Mouse (Mus musculus) forebrain, embryonic 11.5 days (tissue): ENCODE results near the gene Kbtbd3. TPM values are rescaled to one million over a fixed set of nuclear protein-coding genes. Genes with fewer than 3 reads are reported as not detected.

Source experiments
- ATAC-seq: fragments of 200-750 bp; cut with Nextera tagmentation; replicated peaks from 2 replicates; pipeline ENCODE4 v1.8.0; 2017; ENCODE audit warnings: moderate TSS enrichment; ENCODE audit not compliant: low FRiP score
- DNase-seq: peaks from one replicate; pipeline ENCODE4 v3.0.0-alpha.2; 2017; ENCODE audit warnings: low spot score
- H3K27ac ChIP-seq: fragments of 300-500 bp; sonication (generic); 2 replicates; pipeline ENCODE4 v1.5.1; 2014; ENCODE audit warnings: low read depth, low read length
- H3K27me3 ChIP-seq: fragments of 300-500 bp; sonication (generic); 2 replicates; pipeline ENCODE4 v1.6.1; 2014; ENCODE audit warnings: mild to moderate bottlenecking, low read length, mixed read lengths; ENCODE audit not compliant: control insufficient read depth, insufficient read depth
- H3K36me3 ChIP-seq: fragments of 300-500 bp; sonication (generic); 2 replicates; pipeline ENCODE4 v1.6.1; 2014; ENCODE audit warnings: mild to moderate bottlenecking, low read length, moderate library complexity, mixed read lengths; ENCODE audit not compliant: control insufficient read depth, insufficient read depth
- H3K4me1 ChIP-seq: fragments of 300-500 bp; sonication (generic); replicated peaks from 2 replicates; pipeline ENCODE4 v1.6.1; 2014; ENCODE audit warnings: low read length, mixed read lengths; ENCODE audit not compliant: control insufficient read depth, insufficient read depth
- H3K4me2 ChIP-seq: fragments of 300-500 bp; sonication (generic); 2 replicates; pipeline ENCODE4 v1.6.1; 2014; ENCODE audit warnings: low read depth, mild to moderate bottlenecking, low read length, moderate library complexity, mixed read lengths; ENCODE audit not compliant: severe bottlenecking
- H3K4me3 ChIP-seq: fragments of 300-500 bp; sonication (generic); 2 replicates; pipeline ENCODE4 v1.5.1; 2014; ENCODE audit warnings: low read depth, low read length
- H3K9ac ChIP-seq: fragments of 300-500 bp; sonication (generic); 2 replicates; pipeline ENCODE4 v1.6.1; 2014; ENCODE audit warnings: low read length
- H3K9me3 ChIP-seq: fragments of 300-500 bp; sonication (generic); 2 replicates; pipeline ENCODE4 v1.6.1; 2016; ENCODE audit warnings: low read length, mixed read lengths; ENCODE audit not compliant: control insufficient read depth
- WGBS: fragments of 180-500 bp; shearing (Covaris S2); extraction: QIAGEN DNeasy Blood & Tissue Kit; methylation state at CpG from one replicate; pipeline ENCODE4 v1.1.7; 2014; 5-methylcytosine and 5-hydroxymethylcytosine counted together
- polyA plus RNA-seq: library from polyadenylated mRNA; unstranded; fragments of >200 nt; fragmentation: Nextera tagmentation; extraction: Ambion mirVana; gene quantifications from 2 replicates; pipeline ENCODE4 v1.2.1, GENCODE M21; 2014

The Kbtbd3 gene
- polyA plus RNA-seq, result 7.7 and 8.3 TPM in 2 replicates

GRCm38 (mm10) chr9:4309351-4310085, at the start of gene Kbtbd3, which contains the start of gene Aasdhppt:
Kbtbd3 (plus strand) TSS chr9:4309833.
Aasdhppt (minus strand) TSS chr9:4309471.
- H3K4me2 ChIP-seq, result peak within 1 kb of the TSS; percentile 75
- WGBS, result under 1% methylated on average over 52 of the region's 53 CpGs
- no peaks in the 10 kb centered on the region for H3K36me3 ChIP-seq
- DNase-seq, result peak; percentile 98
- H3K9ac ChIP-seq, result peak within 1 kb of the TSS; percentile 71
- H3K9me3 ChIP-seq, result no peaks in the 10 kb centered on the region
- ATAC-seq, result peak; percentile 97
- H3K4me1 ChIP-seq, result no peaks in the 10 kb centered on the region; the same call in 1 of the 2 replicates
- H3K27me3 ChIP-seq, result no peaks in the 10 kb centered on the region
- H3K27ac ChIP-seq, result peak within 1 kb of the TSS; percentile 71
- peak within 1 kb of the TSS; percentile 71 for H3K4me3 ChIP-seq

GRCm38 (mm10) chr9:4259841-4260745, 49.5 kb upstream of the Kbtbd3 start:
- Histone ChIP-seq H3K4me3 (peak overlapping the region; percentile 14), H3K9me3 (peaks cover 7% of the 10 kb centered on the region), H3K9ac (no peak overlapping the region), H3K36me3 (no peaks in the 10 kb centered on the region), H3K4me2 (no peak overlapping the region), H3K4me1 (no peaks in the 10 kb centered on the region), H3K27me3 (peaks cover 2% of the 10 kb centered on the region; the same call in 1 of the 2 replicates), H3K27ac (no peak overlapping the region)
- 61% methylated on average over 64 of the region's 65 CpGs for WGBS
- ATAC-seq, result peak; percentile 79
- DNase-seq, result peak; percentile 90

GRCm38 (mm10) chr9:4260746-4261090, 48.9 kb upstream of the Kbtbd3 start:
- peaks cover 7% of the 10 kb centered on the region for H3K9me3 ChIP-seq
- no peak overlapping the region for H3K27ac ChIP-seq
- no peak overlapping the region for H3K9ac ChIP-seq
- no peak overlapping the region for H3K4me2 ChIP-seq
- no peaks in the 10 kb centered on the region for H3K36me3 ChIP-seq
- H3K27me3 ChIP-seq, result peaks cover 2% of the 10 kb centered on the region; the same call in 1 of the 2 replicates
- no peak for DNase-seq
- no peak for ATAC-seq
- H3K4me3 ChIP-seq, result peak overlapping the region; percentile 14; the same call in 1 of the 2 replicates
- no peaks in the 10 kb centered on the region for H3K4me1 ChIP-seq
- 63% methylated on average over 12 of the region's 12 CpGs for WGBS

GRCm38 (mm10) chr9:4266881-4267280, 42.8 kb upstream of the Kbtbd3 start:
- Histone ChIP-seq H3K9ac (no peak overlapping the region), H3K36me3 (no peaks in the 10 kb centered on the region), H3K4me2 (no peak overlapping the region), H3K4me3 (no peak overlapping the region), H3K4me1 (no peaks in the 10 kb centered on the region), H3K27me3 (no peaks in the 10 kb centered on the region), H3K27ac (no peak overlapping the region), H3K9me3 (no peaks in the 10 kb centered on the region)
- ATAC-seq (0 out of 2 replicates have a peak, but pooled peaks have one; percentile 15), DNase-seq (no peak)
- WGBS, result 95% methylated on average over 3 of the region's 3 CpGs

- H3K4me1 ChIP-seq, result no peaks in the 10 kb centered on the region
- no peaks in the 10 kb centered on the region for H3K36me3 ChIP-seq
- no peak overlapping the region for H3K4me3 ChIP-seq
- 6% methylated on average over 3 of the region's 3 CpGs for WGBS
- no peaks in the 10 kb centered on the region for H3K9me3 ChIP-seq
- ATAC-seq (peak; percentile 53; the same call in 1 of the 2 replicates), DNase-seq (no peak)
- no peak overlapping the region for H3K4me2 ChIP-seq
- H3K27ac ChIP-seq, result no peak overlapping the region
- H3K9ac ChIP-seq, result no peak overlapping the region
- no peaks in the 10 kb centered on the region for H3K27me3 ChIP-seq
These were observed 25.8 kb upstream of the Kbtbd3 start for GRCm38 (mm10) chr9:4283850-4284249.

GRCm38 (mm10) chr9:4300466-4300865, 9.2 kb upstream of the Kbtbd3 start:
- no peak for ATAC-seq
- Histone ChIP-seq H3K36me3 (no peaks in the 10 kb centered on the region; the same call in 1 of the 2 replicates), H3K4me2 (no peak overlapping the region), H3K9ac (no peak overlapping the region), H3K27ac (no peak overlapping the region), H3K27me3 (no peaks in the 10 kb centered on the region), H3K4me1 (no peaks in the 10 kb centered on the region), H3K9me3 (no peaks in the 10 kb centered on the region), H3K4me3 (no peak overlapping the region)
- no peak for DNase-seq
- WGBS, result 97% methylated on average over 2 of the region's 2 CpGs

GRCm38 (mm10) chr9:4304867-4305266, 4.8 kb upstream of the Kbtbd3 start:
- DNase-seq, result no peak
- no peaks in the 10 kb centered on the region for H3K9me3 ChIP-seq
- WGBS, result 72% methylated on average over 1 of the region's 1 CpGs

GRCm38 (mm10) chr9:4308628-4309350, 844 bp upstream of the Kbtbd3 start:
- Histone ChIP-seq H3K4me1 (no peaks in the 10 kb centered on the region; the same call in 1 of the 2 replicates), H3K27ac (0 out of 2 replicates have a peak overlapping the region, but pooled peaks have one; percentile 34), H3K27me3 (no peaks in the 10 kb centered on the region), H3K9me3 (no peaks in the 10 kb centered on the region), H3K4me2 (peak overlapping the region; percentile 75), H3K4me3 (peak overlapping the region; percentile 71), H3K9ac (peak overlapping the region; percentile 71), H3K36me3 (no peaks in the 10 kb centered on the region)
- DNase-seq, result no peak
- under 1% methylated on average over 36 of the region's 36 CpGs for WGBS
- peak; percentile 53 for ATAC-seq

More at GRCm38 (mm10) chr9:4304867-4305266, 4.8 kb upstream of the Kbtbd3 start:
- ATAC-seq, result no peak
- H3K4me1 ChIP-seq, result no peaks in the 10 kb centered on the region; the same call in 1 of the 2 replicates
- no peaks in the 10 kb centered on the region; the same call in 1 of the 2 replicates for H3K36me3 ChIP-seq
- H3K4me2 ChIP-seq, result no peak overlapping the region
- no peaks in the 10 kb centered on the region for H3K27me3 ChIP-seq
- no peak overlapping the region for H3K4me3 ChIP-seq
- H3K9ac ChIP-seq, result no peak overlapping the region
- H3K27ac ChIP-seq, result no peak overlapping the region
